Mouse (Mus musculus) lung, postnatal 0 days (tissue): ENCODE measurements around the gene Ap1s3. TPM values are rescaled to one million over a fixed set of nuclear protein-coding genes. Genes with fewer than 3 reads are reported as not detected.
"Not testable (repeated sequence)": the region's sequence is repeated elsewhere in the genome, so short reads cannot be mapped to it uniquely, and the experiment has no call there.

ENCODE experiments used
- ATAC-seq: fragments of 200-750 bp; cut with Nextera tagmentation; 2 replicates; pipeline ENCODE4 v1.8.0; 2017; ENCODE audit warnings: moderate library complexity
- DNase-seq: peaks from one replicate; pipeline ENCODE4 v3.0.0-alpha.2; 2016; ENCODE audit warnings: low spot score
- H3K27ac ChIP-seq: fragments of 300-500 bp; sonication (generic); 2 replicates; pipeline ENCODE4 v1.5.1; 2014; ENCODE audit warnings: antibody characterized with exemption, mild to moderate bottlenecking, low read length, mixed read lengths
- H3K27me3 ChIP-seq: fragments of 300-500 bp; sonication (generic); replicated peaks from 2 replicates; pipeline ENCODE4 v1.6.1; 2014; ENCODE audit warnings: low read length, mixed read lengths; ENCODE audit not compliant: insufficient read depth
- H3K36me3 ChIP-seq: fragments of 300-500 bp; sonication (generic); 2 replicates; pipeline ENCODE4 v1.6.1; 2014; ENCODE audit warnings: low read length, mixed read lengths; ENCODE audit not compliant: insufficient read depth
- H3K4me1 ChIP-seq: fragments of 300-500 bp; sonication (generic); 2 replicates; pipeline ENCODE4 v1.6.1; 2014; ENCODE audit warnings: antibody characterized with exemption, low read depth, low read length, mixed read lengths; ENCODE audit not compliant: insufficient read depth
- H3K4me2 ChIP-seq: fragments of 300-500 bp; sonication (generic); replicated peaks from 2 replicates; pipeline ENCODE4 v1.6.1; 2014; ENCODE audit warnings: low read depth, mild to moderate bottlenecking, low read length, moderate library complexity, mixed read lengths
- H3K4me3 ChIP-seq: fragments of 300-500 bp; sonication (generic); 2 replicates; pipeline ENCODE4 v1.5.1; 2014; ENCODE audit warnings: low read depth, low read length
- H3K9ac ChIP-seq: fragments of 300-500 bp; sonication (generic); replicated peaks from 2 replicates; pipeline ENCODE4 v1.6.1; 2014; ENCODE audit warnings: low read depth, mild to moderate bottlenecking
- H3K9me3 ChIP-seq: fragments of 300-500 bp; sonication (generic); 2 replicates; pipeline ENCODE4 v1.6.1; 2016; ENCODE audit warnings: low read length, mixed read lengths
- CTCF ChIP-seq: IDR thresholded peaks from 2 replicates; pipeline ENCODE4 v1.5.1; 2016; ENCODE audit warnings: antibody characterized with exemption, mild to moderate bottlenecking
- EP300 ChIP-seq: IDR thresholded peaks from 2 replicates; pipeline ENCODE4 v1.6.1; 2016; ENCODE audit warnings: antibody characterized with exemption, mild to moderate bottlenecking, control low read depth
- WGBS: fragments of 180-500 bp; shearing (Covaris S2); extraction: QIAGEN DNeasy Blood & Tissue Kit; methylation state at CpG from one replicate; pipeline ENCODE4 v1.1.7; 2014; 5-methylcytosine and 5-hydroxymethylcytosine counted together
- polyA plus RNA-seq: library from polyadenylated mRNA; unstranded; fragments of >200 nt; fragmentation: Nextera tagmentation; extraction: Ambion mirVana; gene quantifications from 2 replicates; pipeline ENCODE4 v1.2.1, GENCODE M21; 2015

Gene Ap1s3
- polyA plus RNA-seq, 1 experiment from 2014 or later = 1.2 TPM

DNA sequence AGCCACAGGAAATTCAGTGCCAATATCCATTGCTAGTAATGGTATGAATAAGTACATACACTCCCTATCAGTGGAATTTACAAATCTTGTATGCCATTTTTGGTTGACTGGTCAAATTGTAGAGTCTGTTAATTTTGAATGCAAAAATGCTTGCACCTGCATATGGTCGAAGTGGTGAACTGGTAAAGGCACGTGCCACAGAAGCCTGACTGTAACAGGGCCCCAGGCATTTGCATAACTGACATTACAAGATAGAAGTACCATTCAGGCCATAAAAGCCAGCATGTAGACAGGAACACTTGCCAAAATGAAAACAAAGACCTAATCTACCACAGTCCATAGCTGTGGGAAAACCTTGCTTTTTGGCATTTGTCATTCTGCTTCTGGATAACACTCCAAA lies 55.3 kb downstream of the Ap1s3 start:
- TF ChIP-seq EP300 (no peak), CTCF (no peak)
- H3K4me1 ChIP-seq = no peaks in the 10 kb centered on the region
- no peak for ATAC-seq

DNA sequence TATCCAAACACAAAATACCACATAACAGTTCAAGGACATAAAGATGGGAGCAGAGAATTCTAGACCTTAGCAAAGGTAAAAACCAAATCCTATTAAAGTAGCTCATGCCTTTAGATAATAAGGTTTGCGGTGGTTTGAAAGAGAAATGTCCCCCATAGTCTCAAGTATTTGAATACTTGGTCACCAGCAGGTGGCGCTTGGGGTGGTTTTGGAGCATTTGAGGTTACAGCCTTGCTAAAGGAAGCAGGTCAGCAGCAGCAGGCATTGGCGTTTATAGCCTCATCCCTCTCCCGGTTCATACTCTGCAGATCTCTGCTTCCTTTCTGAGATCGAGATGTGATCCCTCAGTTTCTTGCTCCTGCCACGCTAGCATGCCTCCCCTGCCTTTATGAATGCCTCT lies 57.3 kb downstream of the Ap1s3 start:
- no peak overlapping the region for H3K9ac ChIP-seq
- H3K4me2 ChIP-seq = no peak overlapping the region
- H3K27me3 ChIP-seq = no peaks in the 10 kb centered on the region
- WGBS = 96% methylated on average over 6 of the region's 6 CpGs
- TF ChIP-seq EP300 (no peak), CTCF (0 out of 2 replicates have a peak, but pooled peaks have one; percentile 13)
- no peak overlapping the region for H3K27ac ChIP-seq
- H3K36me3 ChIP-seq = no peaks in the 10 kb centered on the region
- no peak for DNase-seq
- ATAC-seq = no peak
- no peaks in the 10 kb centered on the region for H3K9me3 ChIP-seq
- H3K4me3 ChIP-seq = no peak overlapping the region
- H3K4me1 ChIP-seq = no peaks in the 10 kb centered on the region

More for the DNA sequence above, 55.3 kb downstream of the Ap1s3 start:
- Histone ChIP-seq H3K9me3 (no peaks in the 10 kb centered on the region), H3K27me3 (no peaks in the 10 kb centered on the region), H3K27ac (no peak overlapping the region), H3K4me3 (no peak overlapping the region), H3K4me2 (no peak overlapping the region), H3K9ac (no peak overlapping the region), H3K36me3 (no peaks in the 10 kb centered on the region)
- DNase-seq = no peak
- WGBS = 72% methylated on average over 2 of the region's 2 CpGs

DNA sequence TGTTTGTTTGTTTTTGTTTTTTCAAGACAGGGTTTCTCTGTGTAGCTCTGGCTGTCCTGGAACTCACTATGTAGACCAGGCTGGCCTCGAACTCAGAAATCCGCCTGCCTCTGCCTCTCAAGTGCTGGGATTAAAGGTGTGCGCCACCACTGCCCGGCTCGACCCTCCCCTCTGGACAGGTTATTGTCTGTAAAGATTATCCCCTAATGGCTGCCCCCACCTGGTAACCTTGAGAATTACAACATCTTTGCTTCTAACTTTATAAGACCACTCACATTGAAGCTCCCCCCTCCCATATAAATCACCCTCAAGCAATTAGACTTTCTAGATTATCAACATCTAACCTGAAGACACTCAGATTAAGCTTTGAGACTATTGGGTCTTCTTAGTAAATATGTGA lies 60.5 kb downstream of the Ap1s3 start:
- H3K4me1 ChIP-seq, DNase-seq, H3K36me3 ChIP-seq, H3K9me3 ChIP-seq, H3K27me3 ChIP-seq, H3K4me2 ChIP-seq, H3K27ac ChIP-seq, H3K4me3 ChIP-seq, H3K9ac ChIP-seq, ATAC-seq: not testable (repeated sequence)
- 94% methylated on average over 5 of the region's 5 CpGs for WGBS

- not testable (repeated sequence) for H3K27me3 ChIP-seq, ATAC-seq, H3K36me3 ChIP-seq, H3K4me1 ChIP-seq, H3K9ac ChIP-seq, H3K4me2 ChIP-seq, DNase-seq, H3K9me3 ChIP-seq, H3K27ac ChIP-seq, H3K4me3 ChIP-seq
- WGBS = 33% methylated on average over 5 of the region's 5 CpGs
Measured at GRCm38 (mm10) chr1:79608856-79609255, 62.9 kb downstream of the Ap1s3 start.

GRCm38 (mm10) chr1:79602500-79602899 lies 69.3 kb downstream of the Ap1s3 start:
- no peaks in the 10 kb centered on the region for H3K4me1 ChIP-seq
- ATAC-seq = no peak
- no peak overlapping the region for H3K9ac ChIP-seq
- H3K27ac ChIP-seq = no peak overlapping the region
- WGBS = 48% methylated on average over 2 of the region's 2 CpGs
- no peak for DNase-seq
- no peak overlapping the region for H3K4me2 ChIP-seq
- no peaks in the 10 kb centered on the region for H3K27me3 ChIP-seq
- H3K9me3 ChIP-seq = no peaks in the 10 kb centered on the region
- H3K36me3 ChIP-seq = no peaks in the 10 kb centered on the region
- H3K4me3 ChIP-seq = no peak overlapping the region
- TF ChIP-seq EP300 (no peak), CTCF (no peak)

DNA sequence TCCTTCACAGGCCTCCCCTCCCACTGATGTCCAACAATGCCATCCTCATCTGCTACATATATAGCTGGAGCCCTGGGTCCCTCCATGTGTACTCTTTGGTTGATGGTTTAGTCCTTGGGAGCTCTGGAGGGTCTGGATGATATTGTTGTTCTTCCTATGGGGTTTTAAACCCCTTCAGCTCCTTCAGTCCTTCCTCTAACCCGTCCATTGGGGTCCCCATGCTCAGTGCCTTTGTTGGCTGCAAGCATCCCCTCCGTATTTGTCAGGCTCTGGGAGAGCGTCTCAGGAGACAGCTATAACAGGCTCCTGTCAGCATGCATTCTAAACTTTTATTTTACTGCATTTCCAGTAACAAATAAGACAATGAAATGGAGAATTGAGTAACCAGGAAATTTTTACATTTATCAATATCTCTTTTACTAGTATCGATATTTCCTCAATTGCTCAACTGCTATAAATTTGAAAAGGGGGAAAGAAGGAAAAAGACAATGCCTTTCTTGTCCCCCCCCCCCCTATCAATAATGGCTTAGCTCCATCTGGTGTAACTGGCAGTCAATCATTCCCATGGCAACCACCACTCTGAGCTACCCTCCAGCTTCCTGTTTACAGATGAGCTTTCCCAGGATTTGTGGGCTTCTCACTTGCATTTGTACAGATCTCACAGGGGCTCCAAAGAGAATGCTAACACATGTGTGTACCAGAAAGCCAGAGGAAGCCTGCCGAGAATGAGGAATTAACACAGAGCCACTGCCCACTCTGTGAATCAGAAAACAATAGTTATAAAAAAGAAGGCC lies 73.2 kb downstream of the Ap1s3 start:
- Histone ChIP-seq H3K4me3 (no peak overlapping the region), H3K4me2 (no peak overlapping the region), H3K9me3 (no peaks in the 10 kb centered on the region), H3K27ac (no peak overlapping the region), H3K9ac (no peak overlapping the region), H3K4me1 (no peaks in the 10 kb centered on the region), H3K36me3 (no peaks in the 10 kb centered on the region), H3K27me3 (no peaks in the 10 kb centered on the region)
- WGBS = 58% methylated on average over 5 of the region's 5 CpGs
- TF ChIP-seq EP300 (no peak), CTCF (no peak)
- DNase-seq (no peak), ATAC-seq (no peak)
